Mouse (Mus musculus): ENCODE measurements around the gene Vmn1r166. TPM values are rescaled to one million over a fixed set of nuclear protein-coding genes. Genes with fewer than 3 reads are reported as not detected.
"Not testable (repeated sequence)": the region's sequence is repeated elsewhere in the genome, so short reads cannot be mapped to it uniquely, and the experiment has no call there.

Vmn1r166 gene
- not detected in 2 replicates for total RNA-seq (2014; rRNA removed)
- polyA plus RNA-seq (2015; fragmentation: Nextera tagmentation; extraction: Ambion mirVana), result not detected in 2 replicates

- not testable (repeated sequence) for H3K4me3 ChIP-seq (ENCODE audit: low read depth, low read length); DNase-seq (ENCODE audit: low spot score); H3K27me3 ChIP-seq (ENCODE audit: insufficient read depth, low read length); H3K9ac ChIP-seq (replicated peaks; ENCODE audit: low read length, poor library complexity, severe bottlenecking); H3K9me3 ChIP-seq (ENCODE audit: low read length); H3K4me1 ChIP-seq (ENCODE audit: insufficient read depth, low read length); H3K4me2 ChIP-seq (ENCODE audit: low read depth, low read length, poor library complexity, severe bottlenecking); ATAC-seq (ENCODE audit: low FRiP score); H3K27ac ChIP-seq (ENCODE audit: low read depth, low read length); H3K36me3 ChIP-seq (ENCODE audit: insufficient read depth, low read length)
- WGBS, result no CpG with 5 or more reads among the region's 2 CpGs
Measured at GRCm38 (mm10) chr7:23251582-23251981, at the start of gene Vmn1r166. Vmn1r166 (minus strand) TSS chr7:23251682.

GRCm38 (mm10) chr7:23300892-23301291, 49.4 kb upstream of the Vmn1r166 start, which contains the start of gene Nlrp4e:
Nlrp4e (plus strand) TSS chr7:23301192.
- H3K9ac ChIP-seq (replicated peaks; ENCODE audit: low read length, poor library complexity, severe bottlenecking); ATAC-seq (ENCODE audit: low FRiP score); H3K36me3 ChIP-seq (ENCODE audit: insufficient read depth, low read length); H3K4me1 ChIP-seq (ENCODE audit: insufficient read depth, low read length); H3K27me3 ChIP-seq (ENCODE audit: insufficient read depth, low read length); DNase-seq (ENCODE audit: low spot score); H3K27ac ChIP-seq (ENCODE audit: low read depth, low read length); H3K9me3 ChIP-seq (ENCODE audit: low read length); H3K4me3 ChIP-seq (ENCODE audit: low read depth, low read length); H3K4me2 ChIP-seq (ENCODE audit: low read depth, low read length, poor library complexity, severe bottlenecking): not testable (repeated sequence)
- WGBS, result 84% methylated on average over 3 of the region's 3 CpGs

GRCm38 (mm10) chr7:23278800-23279199, 27.3 kb upstream of the Vmn1r166 start, which contains the start of gene Gm6902:
Gm6902 (minus strand) TSS chr7:23278900.
- ATAC-seq (ENCODE audit: low FRiP score); DNase-seq (ENCODE audit: low spot score); H3K27ac ChIP-seq (ENCODE audit: low read depth, low read length); H3K9ac ChIP-seq (replicated peaks; ENCODE audit: low read length, poor library complexity, severe bottlenecking); H3K9me3 ChIP-seq (ENCODE audit: low read length); H3K27me3 ChIP-seq (ENCODE audit: insufficient read depth, low read length); H3K4me1 ChIP-seq (ENCODE audit: insufficient read depth, low read length); H3K36me3 ChIP-seq (ENCODE audit: insufficient read depth, low read length); H3K4me3 ChIP-seq (ENCODE audit: low read depth, low read length); H3K4me2 ChIP-seq (ENCODE audit: low read depth, low read length, poor library complexity, severe bottlenecking): not testable (repeated sequence)
- WGBS, result no CpG with 5 or more reads among the region's 2 CpGs

- not testable (repeated sequence) for H3K9ac ChIP-seq (replicated peaks; ENCODE audit: low read length, poor library complexity, severe bottlenecking); H3K9me3 ChIP-seq (ENCODE audit: low read length); H3K4me3 ChIP-seq (ENCODE audit: low read depth, low read length); H3K27me3 ChIP-seq (ENCODE audit: insufficient read depth, low read length); H3K4me1 ChIP-seq (ENCODE audit: insufficient read depth, low read length); H3K4me2 ChIP-seq (ENCODE audit: low read depth, low read length, poor library complexity, severe bottlenecking); H3K36me3 ChIP-seq (ENCODE audit: insufficient read depth, low read length); ATAC-seq (ENCODE audit: low FRiP score); DNase-seq (ENCODE audit: low spot score); H3K27ac ChIP-seq (ENCODE audit: low read depth, low read length)
- no CpG with 5 or more reads among the region's 3 CpGs for WGBS
Measured at GRCm38 (mm10) chr7:23217032-23217431, 34.5 kb downstream of the Vmn1r166 start, which contains the start of gene Vmn1r165. Vmn1r165 (plus strand) TSS chr7:23217332.

Other genes starting within 250 kb of the Vmn1r166 start
- not detected in 2 replicates for gene Gm4216, start 231.8 kb downstream of the Vmn1r166 start, total RNA-seq (2014; rRNA removed)
- not detected in 2 replicates for gene Gm4216, start 231.8 kb downstream of the Vmn1r166 start, polyA plus RNA-seq (2015; fragmentation: Nextera tagmentation; extraction: Ambion mirVana)
- not detected in 2 replicates for gene Vmn1r163, start 196.1 kb downstream of the Vmn1r166 start, total RNA-seq (2014; rRNA removed)
- not detected in 2 replicates for gene Vmn1r163, start 196.1 kb downstream of the Vmn1r166 start, polyA plus RNA-seq (2015; fragmentation: Nextera tagmentation; extraction: Ambion mirVana)
- not detected in 2 replicates for gene Gm8720, start 184.2 kb downstream of the Vmn1r166 start, total RNA-seq (2014; rRNA removed)
- gene Gm8720, start 184.2 kb downstream of the Vmn1r166 start, polyA plus RNA-seq (2015; fragmentation: Nextera tagmentation; extraction: Ambion mirVana), result not detected in 2 replicates
- not detected in 2 replicates for gene Gm10662, start 107.2 kb downstream of the Vmn1r166 start, total RNA-seq (2014; rRNA removed)
- gene Gm10662, start 107.2 kb downstream of the Vmn1r166 start, polyA plus RNA-seq (2015; fragmentation: Nextera tagmentation; extraction: Ambion mirVana), result not detected in 2 replicates
- not detected in 2 replicates for gene Vmn1r165, start 34.4 kb downstream of the Vmn1r166 start, total RNA-seq (2014; rRNA removed)
- not detected in 2 replicates for gene Vmn1r165, start 34.4 kb downstream of the Vmn1r166 start, polyA plus RNA-seq (2015; fragmentation: Nextera tagmentation; extraction: Ambion mirVana)
- gene Gm6902, start 27.2 kb upstream of the Vmn1r166 start, total RNA-seq (2014; rRNA removed), result not detected in 2 replicates
- gene Gm6902, start 27.2 kb upstream of the Vmn1r166 start, polyA plus RNA-seq (2015; fragmentation: Nextera tagmentation; extraction: Ambion mirVana), result not detected in 2 replicates
- gene Nlrp4e, start 49.5 kb upstream of the Vmn1r166 start, total RNA-seq (2014; rRNA removed), result not detected in 2 replicates
- gene Nlrp4e, start 49.5 kb upstream of the Vmn1r166 start, polyA plus RNA-seq (2015; fragmentation: Nextera tagmentation; extraction: Ambion mirVana), result not detected in 2 replicates
- gene Nlrp5, start 134.2 kb upstream of the Vmn1r166 start, total RNA-seq (2014; rRNA removed), result not detected in 2 replicates
- not detected in 2 replicates for gene Nlrp5, start 134.2 kb upstream of the Vmn1r166 start, polyA plus RNA-seq (2015; fragmentation: Nextera tagmentation; extraction: Ambion mirVana)

Measured in midbrain, postnatal 0 days (tissue).